Mouse (Mus musculus) lung, adult 2 months (tissue): ENCODE data around the gene Cacna1c. TPM values are rescaled to one million over a fixed set of nuclear protein-coding genes. Genes with fewer than 3 reads are reported as not detected.

ENCODE experiments used
- DNase-seq: peaks from one replicate; pipeline ENCODE4 v3.0.0; 2022
- H3K4me1 ChIP-seq: fragments of 200-500 bp; 2 replicates; pipeline ENCODE4 v1.6.1; 2011; ENCODE audit warnings: low read length; ENCODE audit not compliant: control insufficient read depth, insufficient read depth
- H3K4me3 ChIP-seq: fragments of 200-500 bp; replicated peaks from 2 replicates; pipeline ENCODE3; 2011; ENCODE audit warnings: low read depth, mild to moderate bottlenecking, control low read depth, low read length; ENCODE audit errors: extremely low read depth
- CTCF ChIP-seq: fragments of 200-500 bp; IDR thresholded peaks from 2 replicates; pipeline ENCODE4 v1.5.1; 2011; ENCODE audit warnings: mild to moderate bottlenecking, low read length, control low read depth; ENCODE audit not compliant: insufficient read depth
- POLR2A ChIP-seq: fragments of 200-500 bp; IDR thresholded peaks from 2 replicates; pipeline ENCODE4 v1.6.1; 2011; ENCODE audit warnings: low read depth, mild to moderate bottlenecking, control low read depth, low read length, borderline replicate concordance; ENCODE audit errors: extremely low read depth
- WGBS: fragments of 180-500 bp; shearing (Covaris S2); methylation state at CpG from one replicate; pipeline ENCODE4 v1.1.7; 2018; 5-methylcytosine and 5-hydroxymethylcytosine counted together
- polyA plus RNA-seq: library from polyadenylated mRNA; depleted of rRNA; stranded (reverse); fragments of >200 nt; gene quantifications from 2 replicates; pipeline ENCODE4 v1.2.3, GENCODE M21; 2012

Cacna1c gene
- polyA plus RNA-seq, 1 experiment = 16.3 TPM

GRCm38 (mm10) chr6:118935520-118936415, 260.4 kb downstream of the Cacna1c start:
- Histone ChIP-seq H3K4me1 (peaks cover 9% of the 10 kb centered on the region), H3K4me3 (no peak overlapping the region)
- DNase-seq = peak; percentile 36
- no peak for TF ChIP-seq CTCF
- no peak for TF ChIP-seq POLR2A
- 64% methylated on average over 9 of the region's 9 CpGs for WGBS

- Histone ChIP-seq H3K4me1 (peaks cover 6% of the 10 kb centered on the region), H3K4me3 (no peak overlapping the region)
- DNase-seq = peak; percentile 57
- 37% methylated on average over 9 of the region's 9 CpGs for WGBS
- TF ChIP-seq POLR2A (no peak), CTCF (no peak)
These were observed 261.8 kb downstream of the Cacna1c start for GRCm38 (mm10) chr6:118934243-118934902.

DNA sequence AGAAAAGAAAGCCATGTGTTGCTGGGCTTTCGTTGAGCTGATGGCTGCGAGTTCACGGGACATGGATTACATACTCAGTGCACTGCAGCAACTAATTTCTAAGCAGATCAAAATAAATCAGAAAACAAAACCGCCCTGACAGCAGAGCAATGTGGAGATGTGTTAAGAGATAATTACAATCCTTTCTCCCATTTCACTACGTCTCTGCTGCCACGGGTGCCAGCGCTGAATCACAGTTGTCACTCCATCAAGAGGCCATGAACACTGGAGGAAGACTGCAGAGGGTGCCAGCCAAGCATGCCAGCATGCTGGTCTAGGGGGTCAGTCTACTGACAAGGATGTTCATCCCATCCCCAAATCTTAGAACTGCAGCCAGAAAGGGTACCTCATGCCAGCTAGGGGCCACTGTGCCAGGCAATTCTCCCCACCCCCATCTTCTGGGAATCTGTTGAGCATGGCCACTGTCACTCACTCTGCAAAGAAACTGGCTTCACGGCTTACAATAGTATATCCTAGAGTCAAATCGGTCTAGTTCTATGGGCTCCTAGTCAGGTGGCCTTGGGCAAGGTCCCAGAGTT, 263.1 kb downstream of the Cacna1c start:
- 87% methylated on average over 9 of the region's 9 CpGs for WGBS
- TF ChIP-seq CTCF (no peak), POLR2A (no peak)
- no peak for DNase-seq
- Histone ChIP-seq H3K4me3 (no peak overlapping the region), H3K4me1 (peaks cover 6% of the 10 kb centered on the region)

DNA sequence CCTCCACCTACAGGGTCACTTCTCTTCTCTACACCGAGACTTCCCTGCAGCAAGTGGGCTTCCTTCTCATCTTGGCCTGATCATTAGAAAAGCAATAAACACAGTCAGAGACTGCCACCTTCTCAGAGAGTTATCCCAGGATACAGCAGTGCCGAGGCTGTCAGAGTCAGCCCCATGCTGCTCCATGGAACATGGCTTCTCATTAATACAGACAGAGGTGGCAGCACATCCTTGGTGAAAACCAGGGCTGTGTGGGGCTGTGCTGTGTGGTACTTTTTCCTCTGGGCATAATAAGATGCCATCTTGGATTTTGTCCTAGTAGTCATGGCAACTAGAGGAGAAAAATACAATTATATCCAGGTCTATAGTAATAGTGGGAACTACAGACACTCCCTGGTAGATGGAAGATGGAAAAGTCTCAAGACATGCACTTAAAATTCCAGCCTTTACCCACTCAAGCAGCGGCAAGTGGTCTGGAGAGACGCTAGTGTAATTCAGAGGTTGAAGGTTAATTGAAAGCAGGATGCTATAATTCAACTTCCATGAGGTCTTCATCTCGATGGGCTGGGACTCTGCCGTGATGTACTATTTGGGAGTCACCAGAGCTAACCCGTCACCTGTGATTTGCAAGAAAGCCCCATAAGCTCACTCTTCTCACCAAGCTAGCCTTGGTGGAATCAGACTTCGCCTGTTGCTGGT, 264.1 kb downstream of the Cacna1c start:
- TF ChIP-seq CTCF (no peak), POLR2A (no peak)
- no peak for DNase-seq
- Histone ChIP-seq H3K4me1 (peaks cover 4% of the 10 kb centered on the region), H3K4me3 (no peak overlapping the region)
- 70% methylated on average over 8 of the region's 8 CpGs for WGBS

DNA sequence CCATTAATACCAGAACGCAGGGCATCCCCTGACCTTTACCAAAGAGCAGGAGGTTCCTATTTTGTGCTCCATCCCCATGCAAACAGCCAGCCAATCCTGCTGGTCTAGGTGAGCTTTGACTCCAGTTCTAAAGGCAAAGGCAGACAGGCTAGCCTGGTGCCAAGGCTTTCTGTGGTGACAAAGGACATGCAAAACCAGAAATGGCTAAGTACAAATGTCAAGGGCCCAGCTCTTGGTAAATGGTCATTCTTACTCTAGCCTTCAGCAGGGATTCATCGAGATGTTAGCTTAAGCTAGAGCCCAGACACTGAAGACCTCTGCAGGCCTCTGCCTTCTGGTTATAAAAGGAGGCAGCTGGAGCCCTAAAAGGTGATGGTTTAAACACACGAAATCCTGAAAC, 269.5 kb downstream of the Cacna1c start:
- WGBS = 75% methylated on average over 3 of the region's 3 CpGs
- Histone ChIP-seq H3K4me1 (peaks cover 2% of the 10 kb centered on the region; the same call in 1 of the 2 replicates), H3K4me3 (no peak overlapping the region)
- no peak for TF ChIP-seq CTCF
- TF ChIP-seq POLR2A = no peak
- DNase-seq = no peak

DNA sequence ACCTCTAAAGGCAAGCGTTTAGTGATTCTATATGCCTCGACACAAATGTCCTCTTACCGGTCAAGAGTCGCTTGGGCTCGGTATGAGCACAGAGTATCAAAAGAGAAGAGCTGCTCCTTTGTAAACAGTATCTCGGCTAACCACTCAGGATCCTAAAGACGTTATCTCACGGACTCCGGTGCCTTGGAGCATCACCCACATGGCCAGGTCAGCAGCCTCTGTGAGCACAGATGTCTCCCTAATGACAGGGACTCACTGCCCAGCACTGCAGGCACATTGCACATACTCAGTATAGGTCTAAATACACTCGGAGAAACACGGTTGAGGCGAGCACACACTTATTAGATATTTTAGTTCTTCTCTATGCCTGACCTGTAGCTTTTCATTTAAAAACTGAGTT, 271.8 kb downstream of the Cacna1c start:
- WGBS = 81% methylated on average over 12 of the region's 12 CpGs
- peaks cover 2% of the 10 kb centered on the region; the same call in 1 of the 2 replicates for H3K4me1 ChIP-seq
- TF ChIP-seq CTCF = no peak
- no peak for DNase-seq
- no peak overlapping the region for H3K4me3 ChIP-seq

- WGBS = 83% methylated on average over 2 of the region's 2 CpGs
- no peak for TF ChIP-seq POLR2A
- no peak for TF ChIP-seq CTCF
- peaks cover 2% of the 10 kb centered on the region; the same call in 1 of the 2 replicates for H3K4me1 ChIP-seq
- H3K4me3 ChIP-seq = no peak overlapping the region
- DNase-seq = no peak
These were observed 272.3 kb downstream of the Cacna1c start for GRCm38 (mm10) chr6:118923926-118924325.

GRCm38 (mm10) chr6:118923212-118923577, 273.0 kb downstream of the Cacna1c start:
- Histone ChIP-seq H3K4me3 (no peak overlapping the region), H3K4me1 (peaks cover 2% of the 10 kb centered on the region; the same call in 1 of the 2 replicates)
- DNase-seq = no peak
- TF ChIP-seq POLR2A = no peak
- TF ChIP-seq CTCF = no peak
- WGBS = 77% methylated on average over 5 of the region's 5 CpGs

DNA sequence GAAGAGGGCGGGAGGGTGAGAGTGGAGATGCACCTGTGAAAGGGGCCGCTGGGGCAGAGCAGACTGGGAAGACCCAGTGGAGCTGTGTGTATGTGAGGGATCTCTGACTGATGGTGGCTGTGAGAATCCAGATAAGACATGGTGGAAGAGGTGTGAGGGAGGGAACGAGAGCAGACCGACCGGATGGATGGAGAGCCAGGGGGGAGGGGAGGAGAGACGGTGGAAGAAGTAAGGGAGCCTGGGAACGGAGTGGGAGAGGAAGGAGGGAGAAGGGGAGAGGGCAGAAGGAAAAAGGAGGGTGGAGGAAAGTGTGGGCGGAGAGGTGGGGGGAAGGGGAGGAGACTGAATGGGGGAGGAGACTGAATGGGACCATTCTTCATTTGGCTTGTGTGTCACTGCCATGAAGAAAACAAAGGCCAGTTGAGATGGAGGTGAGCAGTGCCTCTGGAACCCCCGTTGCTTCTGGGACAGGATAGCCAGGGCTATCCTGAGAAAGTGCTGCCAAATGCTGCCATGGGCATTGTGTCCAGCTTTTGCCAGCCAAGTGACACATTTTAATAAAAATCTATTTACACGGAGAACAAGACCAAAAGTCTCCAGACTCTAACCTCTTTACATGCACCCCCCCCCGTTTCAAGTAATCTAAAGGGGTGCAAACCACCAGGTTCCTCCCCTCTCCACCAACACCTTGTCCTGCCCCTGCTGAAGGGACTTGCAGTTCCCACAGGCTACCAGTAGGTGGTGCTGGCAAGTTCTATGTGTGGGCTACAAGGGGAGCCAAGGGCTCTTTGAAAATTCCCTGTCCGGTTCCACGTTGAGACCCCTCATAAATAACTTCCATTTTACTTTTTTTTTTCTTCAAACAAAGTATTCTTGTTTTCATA, 273.6 kb downstream of the Cacna1c start:
- TF ChIP-seq POLR2A = no peak
- TF ChIP-seq CTCF = peak; percentile 96
- Histone ChIP-seq H3K4me3 (no peak overlapping the region), H3K4me1 (peaks cover 2% of the 10 kb centered on the region; the same call in 1 of the 2 replicates)
- peak; percentile 78 for DNase-seq
- 16% methylated on average over 13 of the region's 13 CpGs for WGBS

GRCm38 (mm10) chr6:118908176-118908575, 288.0 kb downstream of the Cacna1c start:
- no peak for DNase-seq
- TF ChIP-seq CTCF (no peak), POLR2A (no peak)
- H3K4me3 ChIP-seq = no peak overlapping the region
- 57% methylated on average over 4 of the region's 4 CpGs for WGBS
- H3K4me1 ChIP-seq = no peaks in the 10 kb centered on the region
